Mouse (Mus musculus): ENCODE measurements at regions not wholly inside any gene's neighbourhood (a gene's known extent, or its start where the extent isn't known, plus 50 kb on each side); places are given as distances from the start of the nearest gene placed in this dataset.
A peak's percentile ranks its signal among the peaks of the same experiment; 100 is the strongest.

- Histone ChIP-seq H3K4me1 (replicated peaks; ENCODE audit: control insufficient read depth, insufficient read depth) (no peaks in the 10 kb centered on the region), H3K27me3 (ENCODE audit: control insufficient read depth, insufficient read depth, low read length) (no peaks in the 10 kb centered on the region), H3K4me2 (replicated peaks; ENCODE audit: low read depth) (no peak overlapping the region), H3K9ac (ENCODE audit: low read length) (no peak overlapping the region), H3K27ac (replicated peaks) (no peak overlapping the region), H3K4me3 (ENCODE audit: low read depth, low read length) (no peak overlapping the region), H3K9me3 (ENCODE audit: control insufficient read depth, low read length) (no peaks in the 10 kb centered on the region), H3K36me3 (ENCODE audit: control insufficient read depth, insufficient read depth, low read length) (no peaks in the 10 kb centered on the region)
- TF ChIP-seq EP300 (optimal IDR thresholded peaks at IDR 0.05) (no peak), CTCF (IDR thresholded peaks at IDR 0.05; ENCODE audit: low read depth) (no peak)
- no peak for ATAC-seq (ENCODE audit: low FRiP score, low TSS enrichment)
- no peak for DNase-seq (ENCODE audit: low spot score)
- 55% methylated on average over 3 of the region's 3 CpGs for WGBS
Measured at GRCm38 (mm10) chr2:34074066-34074465, 186.3 kb upstream of the Mvb12b start.

GRCm38 (mm10) chr2:34065592-34065991 lies 177.8 kb upstream of the Mvb12b start:
- Histone ChIP-seq H3K4me2 (replicated peaks; ENCODE audit: low read depth) (no peak overlapping the region), H3K4me3 (ENCODE audit: low read depth, low read length) (no peak overlapping the region), H3K27ac (replicated peaks) (no peak overlapping the region), H3K27me3 (ENCODE audit: control insufficient read depth, insufficient read depth, low read length) (no peaks in the 10 kb centered on the region), H3K36me3 (ENCODE audit: control insufficient read depth, insufficient read depth, low read length) (no peaks in the 10 kb centered on the region), H3K9me3 (ENCODE audit: control insufficient read depth, low read length) (no peaks in the 10 kb centered on the region), H3K4me1 (replicated peaks; ENCODE audit: control insufficient read depth, insufficient read depth) (no peaks in the 10 kb centered on the region), H3K9ac (ENCODE audit: low read length) (no peak overlapping the region)
- ATAC-seq (ENCODE audit: low FRiP score, low TSS enrichment) (no peak), DNase-seq (ENCODE audit: low spot score) (no peak)
- WGBS, result 93% methylated on average over 13 of the region's 13 CpGs
- TF ChIP-seq EP300 (optimal IDR thresholded peaks at IDR 0.05), result no peak
- TF ChIP-seq CTCF (IDR thresholded peaks at IDR 0.05; ENCODE audit: low read depth), result no peak

GRCm38 (mm10) chr2:34065090-34065489 lies 177.3 kb upstream of the Mvb12b start:
- Histone ChIP-seq H3K27me3 (ENCODE audit: control insufficient read depth, insufficient read depth, low read length) (no peaks in the 10 kb centered on the region), H3K36me3 (ENCODE audit: control insufficient read depth, insufficient read depth, low read length) (no peaks in the 10 kb centered on the region), H3K4me1 (replicated peaks; ENCODE audit: control insufficient read depth, insufficient read depth) (no peaks in the 10 kb centered on the region), H3K9me3 (ENCODE audit: control insufficient read depth, low read length) (no peaks in the 10 kb centered on the region), H3K9ac (ENCODE audit: low read length) (no peak overlapping the region), H3K4me2 (replicated peaks; ENCODE audit: low read depth) (no peak overlapping the region), H3K4me3 (ENCODE audit: low read depth, low read length) (no peak overlapping the region), H3K27ac (replicated peaks) (no peak overlapping the region)
- 34% methylated on average over 10 of the region's 10 CpGs for WGBS
- DNase-seq (ENCODE audit: low spot score) (peak; percentile 30), ATAC-seq (ENCODE audit: low FRiP score, low TSS enrichment) (no peak)
- TF ChIP-seq EP300 (optimal IDR thresholded peaks at IDR 0.05) (no peak), CTCF (IDR thresholded peaks at IDR 0.05; ENCODE audit: low read depth) (no peak)

GRCm38 (mm10) chr2:34056552-34056951 lies 168.8 kb upstream of the Mvb12b start:
- Histone ChIP-seq H3K4me3 (ENCODE audit: low read depth, low read length) (no peak overlapping the region), H3K9ac (ENCODE audit: low read length) (no peak overlapping the region), H3K9me3 (ENCODE audit: control insufficient read depth, low read length) (no peaks in the 10 kb centered on the region), H3K27me3 (ENCODE audit: control insufficient read depth, insufficient read depth, low read length) (no peaks in the 10 kb centered on the region), H3K4me2 (replicated peaks; ENCODE audit: low read depth) (no peak overlapping the region), H3K4me1 (replicated peaks; ENCODE audit: control insufficient read depth, insufficient read depth) (no peaks in the 10 kb centered on the region), H3K27ac (replicated peaks) (no peak overlapping the region), H3K36me3 (ENCODE audit: control insufficient read depth, insufficient read depth, low read length) (no peaks in the 10 kb centered on the region)
- DNase-seq (ENCODE audit: low spot score) (no peak), ATAC-seq (ENCODE audit: low FRiP score, low TSS enrichment) (no peak)
- 72% methylated on average over 13 of the region's 13 CpGs for WGBS
- TF ChIP-seq CTCF (IDR thresholded peaks at IDR 0.05; ENCODE audit: low read depth) (no peak), EP300 (optimal IDR thresholded peaks at IDR 0.05) (no peak)

GRCm38 (mm10) chr2:34043064-34043463 lies 155.3 kb upstream of the Mvb12b start:
- WGBS, result 74% methylated on average over 5 of the region's 5 CpGs
- Histone ChIP-seq H3K4me3 (ENCODE audit: low read depth, low read length) (no peak overlapping the region), H3K4me2 (replicated peaks; ENCODE audit: low read depth) (no peak overlapping the region), H3K9me3 (ENCODE audit: control insufficient read depth, low read length) (no peaks in the 10 kb centered on the region), H3K36me3 (ENCODE audit: control insufficient read depth, insufficient read depth, low read length) (no peaks in the 10 kb centered on the region), H3K9ac (ENCODE audit: low read length) (no peak overlapping the region), H3K4me1 (replicated peaks; ENCODE audit: control insufficient read depth, insufficient read depth) (no peaks in the 10 kb centered on the region), H3K27me3 (ENCODE audit: control insufficient read depth, insufficient read depth, low read length) (no peaks in the 10 kb centered on the region), H3K27ac (replicated peaks) (no peak overlapping the region)
- TF ChIP-seq EP300 (optimal IDR thresholded peaks at IDR 0.05) (no peak), CTCF (IDR thresholded peaks at IDR 0.05; ENCODE audit: low read depth) (peak; percentile 48)
- DNase-seq (ENCODE audit: low spot score), result no peak
- ATAC-seq (ENCODE audit: low FRiP score, low TSS enrichment), result no peak

GRCm38 (mm10) chr2:34042336-34042735 lies 154.6 kb upstream of the Mvb12b start:
- Histone ChIP-seq H3K4me2 (replicated peaks; ENCODE audit: low read depth) (no peak overlapping the region), H3K27ac (replicated peaks) (no peak overlapping the region), H3K4me1 (replicated peaks; ENCODE audit: control insufficient read depth, insufficient read depth) (no peaks in the 10 kb centered on the region), H3K36me3 (ENCODE audit: control insufficient read depth, insufficient read depth, low read length) (no peaks in the 10 kb centered on the region), H3K4me3 (ENCODE audit: low read depth, low read length) (no peak overlapping the region), H3K27me3 (ENCODE audit: control insufficient read depth, insufficient read depth, low read length) (no peaks in the 10 kb centered on the region), H3K9me3 (ENCODE audit: control insufficient read depth, low read length) (no peaks in the 10 kb centered on the region), H3K9ac (ENCODE audit: low read length) (no peak overlapping the region)
- ATAC-seq (ENCODE audit: low FRiP score, low TSS enrichment), result no peak
- WGBS, result 46% methylated on average over 7 of the region's 7 CpGs
- DNase-seq (ENCODE audit: low spot score), result no peak
- TF ChIP-seq CTCF (IDR thresholded peaks at IDR 0.05; ENCODE audit: low read depth), result no peak
- no peak for TF ChIP-seq EP300 (optimal IDR thresholded peaks at IDR 0.05)
